Mouse (Mus musculus) T-helper 2 cell (primary cell): Measurements from ENCODE around the gene Cib4.

Experiments
- in situ Hi-C: fragments of 300-600 bp; cut with MboI, MseI; formaldehyde crosslinking; loops from one replicate; pipeline ENCODE4 v1.15.1; 2025; ENCODE audit warnings: high pct_unique_total_duplicates

Cib4 gene

DNA sequence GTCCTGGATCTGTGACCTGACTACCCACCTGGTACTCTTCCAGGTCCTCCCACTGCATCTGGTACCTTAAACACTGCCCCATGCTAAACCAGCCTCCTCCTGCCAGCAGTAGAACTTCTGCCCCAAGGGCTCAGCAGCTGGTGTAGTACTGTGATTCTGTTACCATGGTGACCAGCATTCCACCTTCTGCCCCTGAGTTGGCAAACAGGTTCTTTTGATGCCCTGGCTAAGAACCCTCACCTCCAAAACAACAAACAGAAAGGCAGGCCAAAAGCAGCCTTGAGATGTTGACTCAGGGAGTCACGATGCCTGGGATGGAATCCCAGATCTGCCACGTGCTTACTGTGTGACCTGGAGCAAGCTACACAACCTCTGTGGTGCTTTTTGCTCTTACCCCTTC, at the start of gene Cib4:
Cib4 (minus strand) TSS at position 139 of the 400 bp plus-strand sequence.
- in situ Hi-C loops, result no loop called here

DNA sequence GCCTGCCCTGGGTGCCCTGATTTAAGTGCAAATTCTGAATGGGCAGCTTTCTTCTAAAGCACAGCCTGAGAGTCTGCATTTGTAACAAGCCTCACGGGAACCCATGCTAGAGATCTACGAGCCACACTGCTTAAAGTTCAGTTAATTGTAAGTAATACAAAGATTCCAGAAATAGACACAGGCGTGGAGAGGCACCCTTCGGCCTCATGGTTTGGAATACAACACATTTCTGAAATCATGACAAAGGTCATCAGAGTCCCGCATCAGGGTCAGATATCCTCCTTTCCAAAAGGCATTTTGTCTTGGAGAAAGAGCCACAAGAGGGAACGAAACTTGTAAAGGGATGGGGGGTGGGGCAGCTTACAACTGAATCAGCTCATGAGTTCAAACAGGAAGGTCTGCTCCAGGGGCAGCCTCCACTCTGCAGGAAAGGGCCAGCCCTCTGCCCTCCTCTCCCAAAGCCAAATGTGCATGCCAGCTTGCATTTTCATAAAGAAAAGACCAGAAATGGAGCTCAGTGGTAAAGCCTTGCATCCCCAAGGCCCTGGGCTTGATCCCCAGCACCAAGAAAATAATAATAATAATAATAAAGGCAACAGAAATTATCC, 49.4 kb upstream of the Cib4 start:
- in situ Hi-C loops, result no loop called here

DNA sequence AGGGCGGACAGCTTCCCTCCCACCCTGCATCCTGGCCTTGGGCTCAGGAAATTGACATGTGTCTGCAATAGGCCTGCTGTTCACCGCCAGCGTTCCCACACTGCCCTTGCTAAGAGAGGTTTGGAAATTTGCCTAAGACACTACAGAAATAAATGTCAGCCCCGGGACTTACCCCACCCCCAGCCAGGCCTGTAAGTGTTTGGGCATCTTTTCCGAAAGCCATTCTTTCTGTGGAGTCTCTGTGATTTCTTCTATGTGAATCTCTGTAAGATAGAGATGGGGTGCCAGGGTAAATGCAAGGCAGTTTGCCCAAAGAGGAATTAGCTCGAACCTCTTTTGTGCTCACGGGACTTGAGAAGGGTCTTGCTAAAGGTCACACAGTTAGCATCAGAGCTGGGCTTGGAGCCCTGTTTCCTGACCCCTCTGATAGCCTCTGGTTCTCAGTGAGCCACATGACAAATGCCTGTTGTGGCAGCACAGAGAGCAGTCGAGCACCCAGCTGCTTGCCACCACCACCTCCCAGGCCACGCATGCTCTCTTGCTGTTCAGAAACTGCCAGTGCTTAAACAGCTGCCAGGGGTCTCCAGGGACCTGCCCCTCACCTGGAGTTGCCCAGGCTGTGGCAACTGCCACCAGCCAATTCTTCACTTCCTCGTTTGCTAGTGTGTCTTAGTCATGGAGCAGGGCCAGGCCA, 48.3 kb upstream of the Cib4 start:
- in situ Hi-C loops, result no loop called here

GRCm38 (mm10) chr5:30593360-30593759, 47.7 kb upstream of the Cib4 start:
- in situ Hi-C loops, result no loop called here

DNA sequence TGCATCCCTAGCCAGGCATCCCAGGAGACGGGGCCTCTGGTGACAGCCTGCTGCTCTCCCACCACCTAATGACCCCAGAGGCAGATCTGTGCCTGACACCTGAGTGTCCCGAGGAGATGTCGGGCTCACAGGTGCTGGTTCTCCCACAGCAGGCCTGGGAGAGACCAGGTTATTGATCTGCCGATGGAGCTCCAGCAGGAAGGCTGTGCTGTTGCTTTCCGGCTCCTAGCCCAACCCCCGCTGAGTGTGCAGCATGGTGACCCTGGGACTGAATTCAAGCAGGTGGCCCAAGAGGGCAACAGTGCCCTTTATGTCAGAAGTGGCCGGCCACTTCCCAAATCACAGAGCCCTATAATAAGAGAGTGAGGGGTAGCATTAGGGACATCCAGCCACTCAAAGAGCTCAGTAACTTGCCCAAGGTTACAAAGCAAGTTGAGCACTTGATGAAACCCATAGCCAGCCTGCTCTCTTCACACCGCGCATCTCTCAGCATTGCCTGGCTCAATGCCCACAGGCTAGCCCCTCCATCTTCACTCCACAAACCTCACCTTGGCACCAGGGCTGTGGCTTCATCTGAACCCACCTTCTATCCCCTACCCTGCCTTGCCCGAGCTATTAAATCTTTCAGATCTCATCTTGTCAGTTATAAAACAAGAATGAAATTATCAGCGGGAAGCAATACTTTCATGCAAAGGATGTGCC, 46.8 kb upstream of the Cib4 start:
- in situ Hi-C loops, result no loop called here

GRCm38 (mm10) chr5:30591786-30592185, 46.1 kb upstream of the Cib4 start:
- in situ Hi-C loops, result no loop called here

- in situ Hi-C loops, result no loop called here
Observed at GRCm38 (mm10) chr5:30591205-30591731, 45.6 kb upstream of the Cib4 start.

- in situ Hi-C loops, result no loop called here
Observed at GRCm38 (mm10) chr5:30590231-30590630, 44.6 kb upstream of the Cib4 start.

DNA sequence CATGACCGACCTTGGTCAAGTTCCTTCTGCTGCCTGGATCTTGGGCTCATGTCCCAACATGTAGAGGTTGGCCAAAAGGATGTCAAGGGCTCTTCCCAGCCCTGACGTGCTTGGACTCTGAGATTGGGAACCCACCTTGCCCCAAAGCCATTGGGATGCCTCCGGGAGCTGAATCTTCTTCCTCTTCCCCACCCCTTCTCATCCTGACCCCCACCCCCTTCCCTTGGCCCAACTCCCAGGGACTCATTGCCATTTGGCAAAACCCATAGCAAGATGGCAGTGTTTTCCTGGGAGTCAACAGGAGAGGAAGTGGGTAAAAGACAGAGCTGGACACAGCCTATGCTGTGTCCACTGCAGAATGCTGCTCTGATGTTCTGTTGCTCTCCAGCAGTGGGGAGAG, 43.9 kb upstream of the Cib4 start:
- in situ Hi-C loops, result no loop called here

DNA sequence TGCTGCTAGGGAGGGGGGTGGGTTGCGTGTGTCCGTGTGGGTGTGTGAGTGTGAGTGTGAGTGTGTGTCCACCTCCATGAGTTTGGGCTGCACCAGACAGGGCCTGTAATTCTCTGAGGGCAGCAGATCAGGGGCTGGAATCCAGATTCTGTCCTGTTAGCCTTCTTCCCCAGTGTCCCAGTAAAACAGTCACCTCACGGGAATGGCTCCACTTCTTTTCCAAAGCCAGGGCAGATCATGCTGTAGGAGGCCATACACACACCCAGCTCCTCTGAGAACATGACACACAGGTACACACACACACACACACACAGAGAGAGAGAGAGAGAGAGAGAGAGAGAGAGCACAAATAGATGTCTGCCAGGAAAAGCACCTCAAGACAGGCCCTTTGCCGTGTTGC, 43.4 kb upstream of the Cib4 start:
- in situ Hi-C loops, result no loop called here

DNA sequence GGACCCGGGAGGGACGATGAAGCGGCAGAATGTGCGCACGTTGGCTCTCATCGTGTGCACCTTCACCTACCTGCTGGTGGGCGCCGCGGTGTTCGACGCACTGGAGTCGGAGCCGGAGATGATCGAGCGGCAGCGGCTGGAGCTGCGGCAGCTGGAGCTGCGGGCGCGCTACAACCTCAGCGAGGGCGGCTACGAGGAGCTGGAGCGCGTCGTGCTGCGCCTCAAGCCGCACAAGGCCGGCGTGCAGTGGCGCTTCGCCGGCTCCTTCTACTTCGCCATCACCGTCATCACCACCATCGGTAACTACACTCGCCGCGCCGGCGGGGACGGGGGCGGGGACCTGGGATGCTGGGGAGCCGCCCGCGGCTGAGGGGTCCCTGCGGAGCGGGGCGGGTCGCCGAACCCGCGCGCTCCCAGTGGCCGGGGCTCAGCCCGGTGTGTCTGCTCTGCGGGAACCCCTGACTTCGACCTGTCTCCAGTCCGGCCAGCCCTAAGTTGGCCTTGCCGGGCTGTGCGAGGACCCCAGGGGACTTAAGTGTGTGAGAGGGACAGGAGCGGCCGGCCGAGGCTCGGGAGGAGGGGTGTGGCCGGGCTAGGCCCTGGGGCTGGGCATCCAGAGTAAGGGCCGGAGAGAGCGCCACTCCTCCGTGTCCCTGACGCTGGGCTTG, 42.8 kb upstream of the Cib4 start:
- in situ Hi-C loops, result no loop called here

GRCm38 (mm10) chr5:30587681-30588300, 42.2 kb upstream of the Cib4 start, which contains the start of gene Kcnk3:
Kcnk3 (plus strand) TSS chr5:30588170.
- in situ Hi-C loops, result no loop called here

DNA sequence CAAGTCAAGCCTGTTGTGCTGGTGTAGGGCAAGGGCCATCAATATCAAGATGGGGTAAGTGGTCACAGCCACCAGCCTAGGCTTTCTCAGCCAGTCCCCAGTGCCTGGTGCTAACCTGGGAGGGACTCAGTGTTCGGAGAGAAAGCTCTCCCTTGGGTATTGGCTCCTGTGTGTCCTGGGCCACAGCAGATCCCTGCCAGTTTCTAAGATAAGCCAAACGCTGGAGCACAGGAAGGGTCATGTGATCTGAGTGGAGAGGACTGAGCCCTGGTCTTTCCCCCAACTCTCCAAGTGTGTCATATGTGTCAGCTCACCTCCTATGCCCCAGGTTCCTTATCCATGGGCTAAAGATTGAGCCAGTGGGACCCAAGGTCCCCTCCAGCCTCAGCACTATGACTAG, 41.5 kb upstream of the Cib4 start:
- in situ Hi-C loops, result no loop called here

- in situ Hi-C loops, result no loop called here
Observed at GRCm38 (mm10) chr5:30586616-30587015, 41.0 kb upstream of the Cib4 start.

DNA sequence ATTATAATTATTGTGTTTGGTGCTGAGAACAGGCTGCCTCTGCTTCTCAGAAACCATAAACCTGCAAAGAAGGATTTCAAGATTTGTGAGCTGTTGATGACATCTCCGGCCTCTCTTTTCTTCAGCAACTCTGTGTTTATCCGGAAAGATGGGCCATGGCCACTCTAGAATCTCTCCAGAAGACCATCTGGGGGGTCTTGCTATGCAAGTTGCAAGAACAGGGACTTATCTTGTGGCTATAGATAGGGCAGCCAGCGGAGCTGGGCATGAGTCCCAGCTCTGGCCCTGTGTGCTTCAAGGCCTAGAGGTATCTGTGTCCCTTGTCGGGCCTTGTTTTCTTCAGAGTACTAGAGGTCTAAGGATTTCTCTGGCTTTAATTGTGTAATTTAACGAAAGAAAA, 36.4 kb upstream of the Cib4 start:
- in situ Hi-C loops, result no loop called here

- in situ Hi-C loops, result no loop called here
Observed at GRCm38 (mm10) chr5:30580725-30581124, 35.1 kb upstream of the Cib4 start.

GRCm38 (mm10) chr5:30578445-30579080, 32.9 kb upstream of the Cib4 start:
- in situ Hi-C loops, result no loop called here

DNA sequence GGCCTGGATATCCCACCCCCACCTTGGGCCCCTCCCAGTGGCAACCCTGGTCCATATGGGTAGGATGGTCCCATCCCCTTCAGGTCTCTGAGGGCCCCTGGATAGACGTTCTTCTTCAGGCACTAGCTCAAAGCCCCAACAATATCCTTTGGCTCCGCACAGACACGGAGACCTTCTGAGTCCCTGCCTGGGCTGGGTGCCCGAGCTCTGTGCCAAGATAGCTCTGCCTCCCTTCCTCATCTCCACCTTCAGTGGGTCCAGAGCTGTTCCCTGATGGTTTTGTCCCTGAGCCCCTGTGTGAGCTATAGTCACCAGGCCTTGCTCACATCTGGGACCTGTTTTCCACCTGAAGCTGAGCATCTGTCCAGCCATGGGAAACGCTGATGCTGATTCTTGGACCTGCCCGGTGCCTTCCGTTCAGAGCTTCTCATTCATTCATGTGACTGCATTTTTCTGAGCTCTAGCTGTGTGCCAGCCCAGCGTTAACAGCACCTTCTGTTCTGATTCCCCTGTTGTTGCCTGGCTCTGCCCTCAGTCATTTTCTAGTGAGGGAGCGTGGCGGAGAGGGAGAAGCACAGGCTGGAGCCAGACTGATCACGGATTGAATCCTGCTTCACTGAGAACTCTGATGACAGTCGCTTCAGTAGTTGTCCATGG, 32.1 kb upstream of the Cib4 start:
- in situ Hi-C loops, result no loop called here

GRCm38 (mm10) chr5:30577251-30577650, 31.6 kb upstream of the Cib4 start:
- in situ Hi-C loops, result no loop called here

GRCm38 (mm10) chr5:30576233-30576632, 30.6 kb upstream of the Cib4 start:
- in situ Hi-C loops, result no loop called here

DNA sequence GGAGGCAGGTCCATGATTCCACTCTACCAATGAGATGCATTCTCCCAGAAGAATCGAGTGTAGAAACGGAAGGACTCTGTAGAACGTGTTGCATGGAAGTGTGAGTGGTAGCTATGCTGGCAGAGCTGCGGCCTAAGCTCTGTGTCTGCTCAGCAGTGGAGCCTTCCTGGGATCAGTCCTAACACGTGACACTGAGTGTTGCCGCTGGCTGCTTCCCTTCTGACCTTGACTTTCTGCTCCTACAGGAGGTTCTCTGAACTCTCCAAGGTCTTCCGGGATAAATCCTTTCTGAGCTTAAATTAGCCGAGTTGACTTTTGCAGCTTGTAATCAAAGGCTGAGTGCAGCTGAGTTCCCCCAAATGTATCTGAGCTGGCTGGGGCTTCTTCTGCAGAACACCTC, 28.7 kb upstream of the Cib4 start:
- in situ Hi-C loops, result no loop called here
